Mouse (Mus musculus) ES-E14 (cell line): Measurements from ENCODE around the gene Liph. TPM values are rescaled to one million over a fixed set of nuclear protein-coding genes. Genes with fewer than 3 reads are reported as not detected.
"Not testable (repeated sequence)": the region's sequence is repeated elsewhere in the genome, so short reads cannot be mapped to it uniquely, and the experiment has no call there.

ENCODE experiments used
- DNase-seq: peaks from one replicate; pipeline ENCODE4 v3.0.0-alpha.2; 2013; ENCODE audit warnings: low read depth, low spot score
- H3K27ac ChIP-seq: 2 replicates; pipeline ENCODE4 v1.5.1; 2012; ENCODE audit warnings: low read depth, mild to moderate bottlenecking, low read length, moderate library complexity, mixed read lengths; ENCODE audit not compliant: poor library complexity, insufficient read depth, severe bottlenecking
- H3K36me3 ChIP-seq: 2 replicates; pipeline ENCODE4 v1.6.1; 2012; ENCODE audit warnings: mild to moderate bottlenecking, low read length, moderate library complexity, mixed read lengths; ENCODE audit not compliant: control insufficient read depth, poor library complexity, insufficient read depth, severe bottlenecking
- H3K4me1 ChIP-seq, 2 experiments: fragments of 150-350 bp in 1 of 2; sonication (generic) in 1 of 2; 2 replicates each; pipeline ENCODE4 v1.6.1; 2012; ENCODE audit warnings: low read length in 2 of 2, mild to moderate bottlenecking in 1 of 2, mixed read lengths in 1 of 2; ENCODE audit not compliant: control insufficient read depth in 2 of 2, insufficient read depth in 2 of 2, poor library complexity in 1 of 2
- H3K4me3 ChIP-seq, 2 experiments: fragments of 150-350 bp in 1 of 2; sonication (generic) in 1 of 2; 2 replicates each; pipeline ENCODE4 v1.5.1; 2012; ENCODE audit warnings: low read length in 2 of 2, low read depth in 1 of 2, mild to moderate bottlenecking in 1 of 2, mixed read lengths in 1 of 2; ENCODE audit not compliant: insufficient read depth in 1 of 2, poor library complexity in 1 of 2, severe bottlenecking in 1 of 2
- H3K9ac ChIP-seq: 2 replicates; pipeline ENCODE4 v1.6.1; 2012; ENCODE audit warnings: low read depth, mild to moderate bottlenecking, low read length, mixed read lengths; ENCODE audit not compliant: poor library complexity, insufficient read depth, severe bottlenecking
- H3K9me3 ChIP-seq: fragments of 150-350 bp; sonication (generic); 2 replicates; pipeline ENCODE4 v1.6.1; 2012; ENCODE audit warnings: low read depth, mild to moderate bottlenecking, low read length; ENCODE audit not compliant: control insufficient read depth, insufficient read depth
- CHD2 ChIP-seq: IDR thresholded peaks from 2 replicates; pipeline ENCODE4 v1.6.1; 2014; ENCODE audit warnings: mild to moderate bottlenecking, low read depth, low read length, inconsistent platforms
- HCFC1 ChIP-seq: IDR thresholded peaks from 2 replicates; pipeline ENCODE4 v1.6.1; 2012; ENCODE audit warnings: low read length, inconsistent platforms, borderline replicate concordance; ENCODE audit not compliant: insufficient read depth
- MAFK ChIP-seq: IDR thresholded peaks from 2 replicates; pipeline ENCODE4 v1.6.1; 2014; ENCODE audit warnings: mild to moderate bottlenecking, low read depth, low read length, inconsistent platforms; ENCODE audit not compliant: insufficient read depth
- ZC3H11A ChIP-seq: IDR thresholded peaks from 2 replicates; pipeline ENCODE4 v1.6.1; 2012; ENCODE audit warnings: low read depth, mild to moderate bottlenecking, inconsistent platforms, low read length, borderline replicate concordance
- ZNF384 ChIP-seq: IDR thresholded peaks from 2 replicates; pipeline ENCODE4 v1.6.1; 2012; ENCODE audit warnings: low read depth, low read length, inconsistent platforms
- in situ Hi-C, 2 experiments: fragments of 600-800 bp; cut with MboI; formaldehyde crosslinking; loops; one replicate each; pipeline ENCODE4 v1.15.1; 2025; ENCODE audit warnings: low sequenced_read_pairs in 2 of 2, inconsistent platforms in 1 of 2; ENCODE audit not compliant: unreplicated experiment in 2 of 2
- total RNA-seq: library from RNA; depleted of rRNA; stranded (reverse); fragments of 300-350 nt; gene quantifications from 2 replicates; pipeline ENCODE4 v1.2.3, GENCODE M21; 2012

Gene Liph
- total RNA-seq, 1 experiment = 24.5 TPM

DNA sequence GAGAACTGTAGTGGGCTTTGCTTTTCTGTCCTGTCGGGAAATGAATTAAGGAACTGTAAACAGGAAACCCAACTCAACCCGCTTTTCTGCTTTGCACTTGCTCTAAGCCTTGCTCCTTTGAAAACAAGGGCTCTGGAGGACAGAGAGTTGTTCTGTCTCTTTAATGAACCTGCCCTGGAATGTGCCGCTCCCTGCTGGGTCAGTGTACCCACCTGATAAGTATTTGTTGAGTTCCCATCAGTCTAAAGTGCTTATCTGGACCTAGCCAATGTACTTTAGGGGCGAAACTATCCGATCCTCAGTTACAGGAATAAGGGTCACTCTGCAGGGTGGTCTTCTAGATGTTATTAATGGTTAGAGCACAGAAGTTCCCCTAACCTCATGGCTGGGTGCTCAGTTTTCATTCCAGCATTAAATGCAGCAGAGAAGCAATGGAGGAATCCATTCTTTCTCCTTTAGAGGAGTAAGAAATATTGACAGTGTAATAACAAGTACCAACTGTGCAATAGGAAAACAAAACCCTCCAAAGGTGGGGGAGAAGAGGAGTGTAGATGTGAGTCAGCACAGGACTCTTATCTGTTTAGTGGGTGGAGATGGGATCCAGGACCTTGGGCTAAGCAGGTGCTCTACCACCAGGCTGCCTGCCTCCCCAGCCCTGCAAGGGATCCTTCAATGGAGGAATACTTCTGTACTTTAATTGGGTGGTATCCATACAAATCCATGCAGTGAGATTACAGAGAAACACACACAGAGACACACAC lies 1.6 kb upstream of the Liph start:
- Histone ChIP-seq H3K4me1 (peaks cover 6 to 23% of the 10 kb centered on the region in 2 experiments), H3K4me3 (no peak overlapping the region), H3K36me3 (no peaks in the 10 kb centered on the region), H3K9me3 (no peaks in the 10 kb centered on the region), H3K9ac (no peak overlapping the region), H3K27ac (no peak overlapping the region; the same call in 1 of the 2 replicates)
- in situ Hi-C loops = no loop called here
- no peak for TF ChIP-seq MAFK
- no peak for TF ChIP-seq ZNF384
- no peak for TF ChIP-seq CHD2
- no peak for TF ChIP-seq HCFC1
- TF ChIP-seq ZC3H11A = no peak
- DNase-seq = no peak

DNA sequence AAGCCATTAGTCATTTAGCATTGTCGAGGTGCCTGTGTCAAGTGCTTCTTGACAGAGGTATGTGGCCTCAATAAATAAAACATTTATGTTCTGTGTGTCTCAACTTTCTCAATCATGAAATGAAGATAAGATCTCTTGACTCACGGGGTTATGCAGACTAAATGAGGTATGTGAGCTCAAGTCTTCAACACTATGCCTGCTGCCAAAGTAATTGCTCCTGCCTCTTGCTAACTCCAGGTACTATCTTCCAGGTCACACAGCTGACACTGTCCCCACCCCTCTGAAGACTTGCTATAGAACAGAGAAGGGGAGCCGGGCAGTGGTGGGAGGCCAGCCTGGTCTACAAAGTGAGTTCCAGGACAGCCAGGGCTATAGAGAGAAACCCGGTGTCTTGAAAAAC lies 939 bp upstream of the Liph start:
- Histone ChIP-seq H3K9ac (no peak overlapping the region), H3K9me3 (no peaks in the 10 kb centered on the region), H3K4me1 (peaks cover 6 to 22% of the 10 kb centered on the region in 2 experiments; a peak in 3 of 4 replicates), H3K27ac (no peak overlapping the region; the same call in 1 of the 2 replicates), H3K36me3 (no peaks in the 10 kb centered on the region), H3K4me3 (no peak overlapping the region)
- no peak for TF ChIP-seq ZNF384
- TF ChIP-seq CHD2 = no peak
- TF ChIP-seq HCFC1 = no peak
- TF ChIP-seq ZC3H11A = no peak
- no peak for TF ChIP-seq MAFK
- no peak for DNase-seq
- in situ Hi-C loops = no loop called here

DNA sequence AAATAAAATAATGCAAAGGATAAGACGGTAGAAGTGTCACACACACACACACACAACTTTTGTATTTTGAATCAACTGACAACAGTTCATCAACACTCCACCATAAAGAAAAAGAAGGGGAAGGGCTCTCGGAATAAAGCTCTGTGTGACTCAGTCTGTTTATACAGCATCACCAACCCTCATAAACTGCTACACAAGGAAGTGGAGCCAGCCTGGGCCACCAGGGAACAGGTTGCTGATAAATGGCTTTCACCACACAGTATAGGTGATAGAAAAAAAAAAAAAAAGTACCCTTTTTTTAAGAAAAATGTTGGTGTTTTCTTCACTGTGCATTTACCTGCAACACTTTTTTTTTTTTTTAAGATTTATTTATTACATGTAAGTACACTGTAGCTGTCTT lies 3.7 kb downstream of the Liph start:
- no peak for TF ChIP-seq ZNF384
- no peak for TF ChIP-seq HCFC1
- TF ChIP-seq CHD2 = no peak
- no peak for TF ChIP-seq ZC3H11A
- TF ChIP-seq MAFK = no peak
- Histone ChIP-seq H3K27ac (no peak overlapping the region), H3K9ac (no peak overlapping the region), H3K9me3 (no peaks in the 10 kb centered on the region), H3K36me3 (no peaks in the 10 kb centered on the region), H3K4me3 (no peak overlapping the region), H3K4me1 (peaks cover 4 to 15% of the 10 kb centered on the region in 2 experiments; a peak in 3 of 4 replicates)
- DNase-seq = no peak
- in situ Hi-C loops = no loop called here

DNA sequence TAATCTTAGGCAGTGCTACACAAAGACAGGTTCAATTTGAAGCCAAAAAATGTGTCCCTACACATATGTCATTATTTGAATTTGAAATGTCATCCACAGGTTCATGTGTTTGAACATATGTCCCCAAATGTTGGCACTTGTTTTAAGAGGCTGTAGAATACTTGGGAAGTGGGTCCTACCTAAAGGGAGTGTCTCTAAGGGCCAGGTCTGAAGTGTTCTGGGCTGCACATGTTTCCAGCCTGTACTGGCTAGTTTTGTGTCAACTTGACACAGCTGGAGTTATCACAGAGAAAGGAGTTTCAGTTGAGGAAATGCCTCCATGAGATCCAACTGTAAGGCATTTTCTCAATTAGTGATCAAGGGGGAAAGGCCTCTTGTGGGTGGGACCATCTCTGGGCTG lies 4.6 kb downstream of the Liph start:
- H3K4me3 ChIP-seq, in situ Hi-C loops, H3K36me3 ChIP-seq, H3K27ac ChIP-seq, H3K9ac ChIP-seq, DNase-seq, H3K4me1 ChIP-seq, H3K9me3 ChIP-seq: not testable (repeated sequence)

DNA sequence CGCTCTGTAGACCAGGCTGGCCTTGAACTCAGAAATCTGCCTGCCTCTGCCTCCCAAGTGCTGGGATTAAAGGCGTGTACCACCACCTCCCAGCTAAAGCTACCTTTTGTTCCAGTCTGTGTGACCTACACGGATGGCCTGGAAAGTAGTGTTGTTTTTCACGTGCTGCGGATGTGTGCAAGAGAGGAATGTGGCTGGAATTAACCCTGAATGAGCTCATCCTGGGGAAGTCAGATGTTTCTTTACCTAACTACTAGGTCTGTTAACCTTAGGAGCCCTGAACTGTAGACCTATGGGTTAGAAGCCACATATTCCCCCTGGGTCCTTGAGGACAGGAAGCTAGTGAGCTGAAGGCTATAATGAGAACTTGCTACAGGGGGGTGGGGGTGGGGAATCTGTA lies 7.5 kb downstream of the Liph start:
- TF ChIP-seq ZC3H11A (no peak), MAFK (no peak), CHD2 (no peak), ZNF384 (no peak), HCFC1 (no peak)
- no peak for DNase-seq

More for the DNA sequence above, 7.5 kb downstream of the Liph start:
- Histone ChIP-seq H3K4me3 (no peak overlapping the region), H3K4me1 (peaks cover 0 to 6% of the 10 kb centered on the region in 2 experiments; a peak in 2 of 4 replicates), H3K9me3 (no peaks in the 10 kb centered on the region), H3K9ac (no peak overlapping the region), H3K27ac (peak overlapping the region; percentile 58; the same call in 1 of the 2 replicates), H3K36me3 (no peaks in the 10 kb centered on the region; the same call in 1 of the 2 replicates)
- in situ Hi-C loops = no loop called here
